Mouse (Mus musculus) lung, adult 2 months (tissue): ENCODE measurements at regions not wholly inside any gene's neighbourhood (a gene's known extent, or its start where the extent isn't known, plus 50 kb on each side); places are given as distances from the start of the nearest gene placed in this dataset.

ENCODE experiments used
- DNase-seq: peaks from one replicate; pipeline ENCODE4 v3.0.0; 2022
- H3K4me1 ChIP-seq: fragments of 200-500 bp; 2 replicates; pipeline ENCODE4 v1.6.1; 2011; ENCODE audit warnings: low read length; ENCODE audit not compliant: control insufficient read depth, insufficient read depth
- H3K4me3 ChIP-seq: fragments of 200-500 bp; replicated peaks from 2 replicates; pipeline ENCODE3; 2011; ENCODE audit warnings: low read depth, mild to moderate bottlenecking, control low read depth, low read length; ENCODE audit errors: extremely low read depth
- CTCF ChIP-seq: fragments of 200-500 bp; IDR thresholded peaks from 2 replicates; pipeline ENCODE4 v1.5.1; 2011; ENCODE audit warnings: mild to moderate bottlenecking, low read length, control low read depth; ENCODE audit not compliant: insufficient read depth
- POLR2A ChIP-seq: fragments of 200-500 bp; IDR thresholded peaks from 2 replicates; pipeline ENCODE4 v1.6.1; 2011; ENCODE audit warnings: low read depth, mild to moderate bottlenecking, control low read depth, low read length, borderline replicate concordance; ENCODE audit errors: extremely low read depth
- WGBS: fragments of 180-500 bp; shearing (Covaris S2); methylation state at CpG from one replicate; pipeline ENCODE4 v1.1.7; 2018; 5-methylcytosine and 5-hydroxymethylcytosine counted together

GRCm38 (mm10) chr13:102442676-102443075 is 250.7 kb upstream of the Cd180 start:
- Histone ChIP-seq H3K4me1 (no peaks in the 10 kb centered on the region), H3K4me3 (no peak overlapping the region)
- TF ChIP-seq POLR2A (no peak), CTCF (no peak)
- 80% methylated on average over 2 of the region's 2 CpGs for WGBS
- DNase-seq: no peak

- WGBS: 61% methylated on average over 5 of the region's 5 CpGs
- Histone ChIP-seq H3K4me1 (no peaks in the 10 kb centered on the region), H3K4me3 (no peak overlapping the region)
- DNase-seq: no peak
- TF ChIP-seq CTCF (no peak), POLR2A (no peak)
Measured at GRCm38 (mm10) chr13:102447310-102447709, 246.0 kb upstream of the Cd180 start.

- DNase-seq: no peak
- TF ChIP-seq POLR2A (no peak), CTCF (no peak)
- H3K4me3 ChIP-seq: no peak overlapping the region
- WGBS: 61% methylated on average over 8 of the region's 8 CpGs
- no peaks in the 10 kb centered on the region for H3K4me1 ChIP-seq
Measured at GRCm38 (mm10) chr13:102449416-102450121, 243.8 kb upstream of the Cd180 start.

- DNase-seq: no peak
- Histone ChIP-seq H3K4me1 (no peaks in the 10 kb centered on the region), H3K4me3 (no peak overlapping the region)
- 69% methylated on average over 7 of the region's 7 CpGs for WGBS
- TF ChIP-seq CTCF (no peak), POLR2A (no peak)
Measured at GRCm38 (mm10) chr13:102451176-102451575, 242.2 kb upstream of the Cd180 start.

- H3K4me1 ChIP-seq: no peaks in the 10 kb centered on the region
- H3K4me3 ChIP-seq: no peak overlapping the region
- no peak for DNase-seq
- 48% methylated on average over 2 of the region's 2 CpGs for WGBS
- no peak for TF ChIP-seq CTCF
- no peak for TF ChIP-seq POLR2A
Measured at GRCm38 (mm10) chr13:102458711-102459110, 234.6 kb upstream of the Cd180 start.

GRCm38 (mm10) chr13:102463993-102464392 is 229.4 kb upstream of the Cd180 start:
- no peak for TF ChIP-seq CTCF
- no peak for TF ChIP-seq POLR2A
- Histone ChIP-seq H3K4me1 (no peaks in the 10 kb centered on the region), H3K4me3 (no peak overlapping the region)
- DNase-seq: no peak
- 71% methylated on average over 2 of the region's 2 CpGs for WGBS

GRCm38 (mm10) chr13:102481906-102482305 is 211.5 kb upstream of the Cd180 start:
- TF ChIP-seq CTCF (no peak), POLR2A (no peak)
- DNase-seq: no peak
- 73% methylated on average over 3 of the region's 3 CpGs for WGBS
- no peaks in the 10 kb centered on the region for H3K4me1 ChIP-seq
- H3K4me3 ChIP-seq: no peak overlapping the region

- no peak for DNase-seq
- H3K4me3 ChIP-seq: no peak overlapping the region
- no peak for TF ChIP-seq POLR2A
- no peak for TF ChIP-seq CTCF
- no peaks in the 10 kb centered on the region for H3K4me1 ChIP-seq
- WGBS: 82% methylated on average over 3 of the region's 3 CpGs
Measured at GRCm38 (mm10) chr13:102482451-102482850, 210.9 kb upstream of the Cd180 start.

- Histone ChIP-seq H3K4me1 (no peaks in the 10 kb centered on the region), H3K4me3 (no peak overlapping the region)
- WGBS: 57% methylated on average over 4 of the region's 4 CpGs
- DNase-seq: no peak
- TF ChIP-seq CTCF: no peak
- TF ChIP-seq POLR2A: no peak
Measured at GRCm38 (mm10) chr13:102487416-102488097, 205.8 kb upstream of the Cd180 start.

- Histone ChIP-seq H3K4me1 (no peaks in the 10 kb centered on the region), H3K4me3 (no peak overlapping the region)
- WGBS: 58% methylated on average over 4 of the region's 4 CpGs
- DNase-seq: no peak
- TF ChIP-seq POLR2A: no peak
- TF ChIP-seq CTCF: no peak
Measured at GRCm38 (mm10) chr13:102491370-102491769, 202.0 kb upstream of the Cd180 start.
